Mouse (Mus musculus) liver, postnatal 0 days (tissue): ENCODE measurements around the gene Usp6nl.

ENCODE experiments used
- CTCF ChIP-seq: sonication (generic); IDR thresholded peaks from 2 replicates; pipeline ENCODE4 v1.5.1; 2016; ENCODE audit warnings: antibody characterized with exemption, low read depth
- EP300 ChIP-seq: IDR thresholded peaks from 2 replicates; pipeline ENCODE4 v1.6.1; 2016; ENCODE audit warnings: antibody characterized with exemption, low read depth, mild to moderate bottlenecking

GRCm38 (mm10) chr2:6459282-6460047 lies 137.0 kb downstream of the Usp6nl start:
- TF ChIP-seq CTCF (no peak), EP300 (no peak)
